Mouse (Mus musculus) right cerebral cortex, adult 2 months (tissue): ENCODE data around the gene Tmem87b.

Experiments used
- DNase-seq, 2 experiments: peaks; one replicate each; pipeline ENCODE4 v3.0.0; 2021 to 2022; ENCODE audit warnings: low spot score in 2 of 2

Tmem87b gene

GRCm38 (mm10) chr2:128818956-128819643 is 1.2 kb downstream of the Tmem87b start:
- DNase-seq, result peak; percentile 10 to 18

DNA sequence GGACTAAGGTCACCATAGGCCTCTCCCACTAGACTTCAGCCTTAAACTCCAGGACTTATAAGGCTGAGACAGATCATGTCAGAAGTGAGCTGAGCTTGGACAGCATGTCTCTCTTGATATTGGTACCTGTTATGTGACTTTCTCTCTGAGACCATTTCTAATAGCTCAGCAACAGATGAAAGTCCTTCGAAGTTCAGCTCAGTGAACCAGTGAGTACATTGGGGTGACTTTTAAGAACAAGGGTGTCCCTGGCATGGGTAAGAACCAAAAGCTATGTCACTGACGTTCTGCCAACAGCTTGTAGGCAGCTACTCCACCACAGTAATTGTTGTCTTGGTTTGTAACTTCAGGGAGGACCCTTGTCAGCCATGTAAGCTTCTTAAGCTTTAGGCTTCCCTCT is 2.7 kb downstream of the Tmem87b start:
- no peak for DNase-seq

- DNase-seq, result no peak
Measured at GRCm38 (mm10) chr2:128823893-128824292, 6.0 kb downstream of the Tmem87b start.

DNA sequence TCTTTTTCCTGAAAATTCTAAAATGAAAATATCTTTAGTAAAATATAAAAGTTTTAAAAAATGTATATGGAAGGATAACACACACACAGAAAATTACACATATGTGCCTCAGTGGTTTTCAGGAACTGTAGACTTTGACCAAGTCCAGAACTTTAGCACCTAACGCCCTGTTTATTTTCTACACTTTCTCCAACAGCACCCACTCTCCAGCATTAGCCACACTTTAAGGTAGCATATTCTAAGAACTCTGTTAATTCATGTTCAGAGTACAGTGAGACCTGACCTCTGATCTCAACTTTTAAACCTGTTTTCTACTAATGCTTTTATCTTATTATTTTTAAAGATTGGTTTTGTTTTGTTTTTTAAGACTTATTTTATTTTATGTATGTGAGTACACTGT is 9.9 kb downstream of the Tmem87b start:
- DNase-seq, result no peak

DNA sequence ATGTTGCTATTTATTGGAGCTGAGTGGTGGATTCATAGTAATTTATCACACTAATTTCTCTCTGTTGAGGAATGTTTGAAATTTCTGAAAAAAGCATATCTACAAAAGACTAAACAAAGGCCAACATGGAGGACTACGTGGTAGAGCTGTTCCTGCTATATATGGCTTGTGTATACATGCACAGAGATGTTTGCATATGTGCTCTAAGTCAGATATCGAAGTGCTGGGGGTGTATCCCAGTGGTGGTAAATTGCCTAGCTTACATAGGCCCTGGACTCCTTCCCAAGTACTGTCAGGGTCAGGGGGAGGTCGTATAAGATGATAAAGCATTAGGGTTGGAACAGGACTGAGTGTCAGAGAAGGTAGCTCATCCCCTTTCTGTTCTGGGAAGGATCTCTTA is 14.7 kb downstream of the Tmem87b start:
- DNase-seq, result no peak

DNA sequence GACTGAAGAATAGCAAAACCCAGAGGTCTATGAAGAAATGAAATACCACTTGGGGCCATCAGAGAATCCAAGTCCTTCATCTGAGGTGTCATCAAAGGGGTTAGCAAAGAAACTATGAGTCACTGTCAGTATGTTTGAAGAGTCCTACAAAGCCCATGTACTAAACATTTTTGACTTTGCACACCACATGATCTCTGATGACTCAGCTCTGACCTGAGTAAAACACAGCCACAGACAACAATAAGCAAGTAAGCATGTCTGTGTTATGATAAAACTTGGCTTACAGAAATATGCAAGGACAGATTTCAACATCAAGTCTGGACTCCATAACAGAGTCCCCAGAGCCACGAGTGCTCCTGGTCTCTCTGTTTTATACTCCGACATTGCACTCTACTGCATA is 15.1 kb downstream of the Tmem87b start:
- DNase-seq, result no peak

DNA sequence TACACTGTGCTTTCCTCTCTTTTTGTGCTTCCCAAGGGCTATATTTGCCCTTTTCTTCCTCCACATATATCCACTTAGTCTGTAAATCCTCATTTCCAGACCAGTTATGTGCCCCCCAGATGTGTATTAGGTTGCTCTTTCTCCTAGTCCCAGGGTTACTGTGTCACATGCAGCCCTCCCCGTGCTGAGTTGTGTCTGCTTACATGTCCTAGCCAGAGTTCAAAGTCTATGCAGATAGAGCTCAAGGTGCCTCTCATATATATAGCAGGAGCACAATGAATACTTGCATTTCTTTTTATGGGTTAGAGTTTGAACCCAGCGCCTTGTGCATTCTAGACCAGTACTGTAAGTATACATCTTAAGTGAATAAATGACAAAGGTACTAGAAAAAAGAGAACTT is 15.5 kb downstream of the Tmem87b start:
- no peak for DNase-seq

- DNase-seq, result no peak
Measured at GRCm38 (mm10) chr2:128837531-128837930, 19.6 kb downstream of the Tmem87b start.

- DNase-seq, result no peak
Measured at GRCm38 (mm10) chr2:128838611-128839010, 20.7 kb downstream of the Tmem87b start.

DNA sequence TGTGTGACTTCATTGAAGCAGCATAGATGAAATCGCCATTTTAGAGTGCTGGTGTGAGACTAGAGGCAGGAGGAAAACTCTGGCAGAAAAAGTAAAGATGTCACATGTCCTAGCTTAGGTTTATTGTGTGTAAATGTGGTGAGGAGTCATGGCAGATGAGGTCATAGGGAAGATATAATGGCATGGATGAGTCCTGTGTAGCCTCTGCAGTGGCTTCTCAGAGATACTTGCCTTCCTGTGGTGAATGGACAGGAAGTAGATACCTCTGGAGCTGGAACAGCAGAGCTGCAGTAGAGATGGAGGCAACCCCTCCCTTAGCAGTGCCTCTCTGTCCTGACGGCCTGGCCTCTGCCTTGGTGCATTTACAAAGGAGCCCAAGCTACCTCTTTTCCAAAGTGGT is 21.6 kb downstream of the Tmem87b start:
- no peak for DNase-seq

DNA sequence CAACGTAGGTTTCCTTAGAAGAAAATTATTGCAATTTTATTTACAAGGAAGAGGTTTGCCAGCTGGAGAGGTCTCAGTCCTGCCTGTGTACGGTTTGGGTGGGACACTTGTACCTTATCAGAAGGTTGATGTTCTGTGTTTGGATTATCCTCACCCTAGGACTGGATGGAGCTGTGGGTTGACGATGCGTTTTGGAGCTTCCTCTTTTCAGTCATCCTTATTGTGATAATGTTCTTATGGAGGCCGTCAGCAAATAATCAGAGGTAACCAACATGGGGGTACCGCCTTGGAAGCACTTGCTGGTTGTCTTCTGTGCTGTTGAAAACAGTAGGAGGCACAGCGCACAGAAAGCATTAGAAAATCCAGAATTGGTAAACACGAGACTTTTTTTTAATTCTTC is 24.5 kb downstream of the Tmem87b start:
- no peak for DNase-seq

- DNase-seq, result no peak
Measured at GRCm38 (mm10) chr2:128850036-128850435, 32.1 kb downstream of the Tmem87b start.

DNA sequence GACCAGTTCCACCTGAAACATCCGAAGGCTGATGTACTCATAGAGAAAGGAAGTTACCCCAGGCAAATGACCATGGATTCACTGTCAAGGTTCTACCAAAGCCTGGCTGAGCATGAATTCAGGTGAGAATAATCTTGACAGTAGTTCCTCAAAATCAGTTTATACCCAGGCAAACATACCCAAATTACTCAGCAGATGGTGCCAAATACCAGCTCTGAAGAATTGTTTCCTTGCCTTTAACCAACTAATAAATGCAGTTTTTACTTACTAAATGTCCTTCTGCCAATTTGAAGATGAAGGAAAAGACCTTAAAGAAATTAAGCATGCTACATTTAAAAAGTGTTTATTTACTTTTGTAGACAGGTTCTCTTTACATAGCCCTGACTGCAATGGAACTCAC is 38.8 kb downstream of the Tmem87b start:
- DNase-seq, result no peak

GRCm38 (mm10) chr2:128858962-128859361 is 41.0 kb downstream of the Tmem87b start:
- DNase-seq, result no peak

- DNase-seq, result no peak
Measured at GRCm38 (mm10) chr2:128859861-128860260, 41.9 kb downstream of the Tmem87b start.

DNA sequence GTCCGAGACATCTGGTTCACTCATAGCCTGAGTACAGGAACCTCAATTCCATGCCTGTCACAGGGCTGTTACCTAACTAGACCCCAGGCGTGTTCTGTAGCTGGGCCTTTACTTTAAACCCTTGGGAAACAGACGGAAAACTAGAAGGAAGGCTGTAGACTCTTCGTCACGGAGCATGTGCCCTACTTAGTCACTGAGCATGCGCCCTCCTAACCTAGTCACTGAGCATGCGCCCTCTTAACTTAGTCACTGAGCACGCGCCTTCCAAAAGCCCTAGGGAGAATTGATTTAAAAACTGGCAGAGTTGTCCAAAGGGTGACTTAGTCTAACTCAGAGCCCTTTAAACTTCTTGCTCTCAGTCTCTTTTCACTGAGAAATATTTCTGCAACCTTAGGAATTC is 44.7 kb downstream of the Tmem87b start, which contains the start of gene Fbln7:
Gene Fbln7 (plus strand): TSS at position 346 of the 400 bp plus-strand sequence.
- DNase-seq, result no peak

- peak in 1 of 2 experiments; percentile 29 for DNase-seq
Measured at GRCm38 (mm10) chr2:128863777-128864331, 45.9 kb downstream of the Tmem87b start.

- no peak for DNase-seq
Measured at GRCm38 (mm10) chr2:128865061-128865460, 47.1 kb downstream of the Tmem87b start.

DNA sequence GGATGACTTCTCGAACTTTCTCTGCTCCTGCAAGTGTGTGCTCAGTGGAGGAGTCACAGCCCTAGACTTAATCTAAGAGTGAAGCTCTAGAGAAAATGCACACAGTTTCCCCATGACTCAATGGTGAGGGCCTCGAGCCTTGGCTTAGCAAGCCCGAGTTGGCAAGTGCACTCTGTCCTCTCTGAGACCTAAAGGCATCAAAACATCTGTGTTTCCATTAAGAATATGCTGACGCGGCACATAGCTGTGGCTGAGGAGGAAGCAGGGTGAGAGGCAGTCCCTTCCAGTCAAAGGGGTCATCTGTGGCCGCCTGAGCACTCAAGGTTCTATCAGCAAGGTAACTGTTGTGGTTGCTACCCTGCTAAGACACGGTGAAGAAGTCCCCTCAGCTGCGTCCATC is 53.7 kb downstream of the Tmem87b start:
- no peak for DNase-seq

- no peak for DNase-seq
Measured at GRCm38 (mm10) chr2:128872256-128872655, 54.3 kb downstream of the Tmem87b start.

DNA sequence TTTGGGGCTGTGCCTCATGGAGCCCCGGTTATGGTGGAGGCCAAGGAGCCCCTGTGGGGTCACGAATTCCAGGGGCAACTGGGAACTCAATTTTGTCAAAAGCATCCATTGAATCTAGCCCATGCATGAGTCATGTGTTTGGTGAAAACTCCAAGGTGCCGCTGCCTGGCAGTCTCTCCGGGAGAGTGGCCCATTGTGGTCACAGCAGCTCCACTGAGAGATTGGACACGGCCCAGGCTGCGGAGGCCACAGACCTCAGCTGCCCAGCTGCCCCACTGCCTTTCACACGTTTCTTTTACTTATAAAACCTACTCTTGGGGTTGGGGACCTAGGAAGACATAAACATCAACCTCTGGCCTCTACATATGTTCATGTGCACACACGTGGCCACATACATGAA is 57.6 kb downstream of the Tmem87b start:
- DNase-seq, result no peak

DNA sequence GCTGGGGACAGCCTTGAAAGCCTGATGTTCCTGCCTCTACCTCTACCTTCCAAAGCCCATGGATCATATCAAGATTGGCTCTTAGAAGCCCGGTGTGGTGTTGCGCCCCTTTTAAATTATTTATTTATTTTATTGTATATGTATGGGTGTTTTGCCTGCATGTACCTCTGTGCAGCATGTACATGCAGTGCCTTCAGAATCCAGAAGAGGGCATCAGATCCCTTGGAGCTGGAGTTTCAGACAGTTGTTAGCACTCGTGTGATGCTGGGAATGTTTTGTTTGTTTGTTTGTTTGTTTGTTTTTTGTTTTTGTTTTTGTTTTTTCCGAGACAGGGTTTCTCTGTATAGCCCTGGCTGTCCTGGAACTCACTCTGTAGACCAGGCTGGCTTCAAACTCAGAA is 63.3 kb downstream of the Tmem87b start:
- DNase-seq, result no peak

DNA sequence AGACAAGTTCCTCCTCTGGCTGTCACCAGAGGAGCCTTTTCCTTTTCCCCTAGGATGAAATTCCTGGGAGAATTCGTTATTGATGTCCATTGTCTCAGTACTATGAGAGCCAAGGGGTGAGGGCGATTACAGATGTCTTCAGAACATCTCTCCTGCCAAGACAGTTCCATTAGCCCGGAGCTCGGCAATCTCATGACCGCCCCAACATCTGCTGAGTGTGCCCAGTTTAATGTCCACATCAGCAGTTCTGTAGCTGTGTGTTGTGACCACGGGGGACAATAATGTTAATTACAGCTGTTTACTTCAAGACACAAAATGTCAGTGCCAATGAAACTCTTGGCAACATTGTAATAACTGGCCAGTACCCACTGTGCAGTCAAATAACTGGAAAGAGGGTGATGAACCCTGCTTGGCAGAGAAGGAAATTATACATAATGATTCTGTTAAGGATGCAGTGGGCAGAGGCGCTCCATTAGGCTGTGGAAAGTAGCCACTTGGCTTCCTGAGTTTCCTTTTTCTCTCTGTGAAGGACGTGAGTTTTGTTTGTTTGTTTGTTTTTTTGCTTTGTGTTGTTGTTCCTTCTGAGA is 67.4 kb downstream of the Tmem87b start:
- no peak for DNase-seq
